Comparison of ENCODE assay signal across 12 mouse cellular contexts in the genomic region with DNA sequence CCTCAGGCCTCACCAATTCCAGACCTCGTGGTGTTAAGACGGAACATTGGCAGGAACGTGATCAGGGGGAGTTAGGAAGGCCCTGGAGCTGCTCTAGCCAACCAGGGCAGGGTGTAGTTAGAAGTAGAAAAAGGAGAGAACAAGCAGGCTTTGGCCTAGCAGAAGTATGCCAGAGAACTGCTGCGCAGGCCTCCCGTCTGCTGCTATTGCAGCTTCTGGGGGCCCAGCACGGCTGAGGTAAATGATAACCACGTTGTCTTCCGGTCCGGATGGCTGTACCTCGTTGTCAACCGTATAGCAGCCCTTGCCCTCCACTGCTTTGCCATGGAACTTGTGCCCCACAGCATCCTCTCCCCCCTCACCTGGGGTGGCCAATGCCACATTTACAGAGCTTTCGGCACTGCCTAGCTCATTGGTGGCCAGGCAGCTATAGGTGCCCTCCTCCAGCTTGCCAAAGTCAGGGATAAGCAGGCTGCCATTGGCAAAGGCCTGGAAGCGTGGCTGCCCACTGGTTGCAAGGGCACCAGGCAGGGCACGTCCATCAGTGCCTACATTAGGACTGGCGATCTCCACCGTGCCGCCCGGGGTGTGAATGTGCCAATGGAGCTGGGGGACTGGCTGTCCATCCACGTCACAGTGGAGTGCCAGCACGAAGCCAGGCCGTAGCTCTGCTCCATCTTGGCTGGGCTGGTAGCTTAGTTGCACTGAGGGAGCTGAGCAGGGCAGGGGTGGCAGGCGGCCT. TPM values are rescaled to one million over a fixed set of nuclear protein-coding genes. Genes with fewer than 3 reads are reported as not detected.
A peak's percentile ranks its signal among the peaks of the same experiment; 100 is the strongest.
DNase-seq lines count a peak whose midpoint lies in the region; ATAC-seq lines count a peak whose summit lies in the region.
"Had no signal": no experiment of that assay in that cellular context is flagged by ENCODE, and none has a peak within 500 bp of the region (broad histone marks: within the 10 kb centered on the region; RNA-seq: fewer than 3 reads in every experiment).

No protein-coding gene starts in this region.

- no peak for ATAC-seq in heart, embryonic 15.5 days (replicated peaks; ENCODE audit: insufficient number of reproducible peaks, insufficient read depth, low FRiP score, low read depth)
- no peak for ATAC-seq in heart, embryonic 11.5 days (replicated peaks; ENCODE audit: insufficient number of reproducible peaks, low FRiP score, low TSS enrichment)
- no peak for ATAC-seq in midbrain, embryonic 16.5 days
- no peak for ATAC-seq in intestine, embryonic 14.5 days (replicated peaks; ENCODE audit: low FRiP score, low TSS enrichment, low read depth)
- no peak for ATAC-seq in stomach, embryonic 16.5 days (ENCODE audit: insufficient read depth, low FRiP score)
- ATAC-seq in monocyte, adult 5-6 weeks (replicated peaks; ENCODE audit: insufficient number of reproducible peaks, low FRiP score, low TSS enrichment, poor library complexity, severe bottlenecking) = no peak

- H3K4me3 ChIP-seq in heart, embryonic 15.5 days = no peak overlapping the region
- no peak overlapping the region for H3K4me3 ChIP-seq in heart, embryonic 11.5 days (ENCODE audit: low read depth, low read length)
- H3K4me3 ChIP-seq in midbrain, embryonic 10.5 days = no peak overlapping the region
- no peak overlapping the region for H3K4me3 ChIP-seq in midbrain, embryonic 16.5 days (ENCODE audit: low read depth, low read length)
- H3K4me3 ChIP-seq in intestine, embryonic 14.5 days (ENCODE audit: low read depth, low read length) = peak overlapping the region; percentile 36
- H3K4me3 ChIP-seq in stomach, embryonic 16.5 days (replicated peaks; ENCODE audit: low read length) = peak overlapping the region; percentile 45
- H3K4me3 ChIP-seq: hindbrain, embryonic 15.5 days had no signal

- H3K9me3 ChIP-seq in heart, embryonic 15.5 days (replicated peaks) = no peaks in the 10 kb centered on the region
- no peaks in the 10 kb centered on the region for H3K9me3 ChIP-seq in heart, embryonic 11.5 days (replicated peaks; ENCODE audit: control insufficient read depth, low read length)
- no peaks in the 10 kb centered on the region for H3K9me3 ChIP-seq in midbrain, embryonic 10.5 days (replicated peaks)
- no peaks in the 10 kb centered on the region for H3K9me3 ChIP-seq in midbrain, embryonic 16.5 days (replicated peaks; ENCODE audit: control insufficient read depth, low read length, poor library complexity, severe bottlenecking)
- H3K9me3 ChIP-seq in intestine, embryonic 14.5 days (ENCODE audit: control insufficient read depth, low read length) = no peaks in the 10 kb centered on the region
- H3K9me3 ChIP-seq in stomach, embryonic 16.5 days (replicated peaks; ENCODE audit: control insufficient read depth, low read length) = no peaks in the 10 kb centered on the region
- H3K9me3 ChIP-seq: hindbrain, embryonic 15.5 days had no signal

- no peaks in the 10 kb centered on the region for H3K27me3 ChIP-seq in heart, embryonic 15.5 days
- no peaks in the 10 kb centered on the region for H3K27me3 ChIP-seq in heart, embryonic 11.5 days (ENCODE audit: control insufficient read depth, insufficient read depth, low read length)
- H3K27me3 ChIP-seq in midbrain, embryonic 10.5 days (ENCODE audit: low read depth, poor library complexity, severe bottlenecking) = 0 out of 2 replicates have a peak, but pooled peaks cover 4% of the 10 kb centered on the region
- no peaks in the 10 kb centered on the region for H3K27me3 ChIP-seq in midbrain, embryonic 16.5 days (ENCODE audit: control insufficient read depth, insufficient read depth, low read depth, low read length)
- no peaks in the 10 kb centered on the region for H3K27me3 ChIP-seq in intestine, embryonic 14.5 days (replicated peaks; ENCODE audit: control insufficient read depth, insufficient read depth, low read length)
- no peaks in the 10 kb centered on the region for H3K27me3 ChIP-seq in stomach, embryonic 16.5 days (ENCODE audit: control insufficient read depth, insufficient read depth, low read length)
- H3K27me3 ChIP-seq: hindbrain, embryonic 15.5 days had no signal

- H3K4me2 ChIP-seq in heart, embryonic 15.5 days = peak overlapping the region; percentile 52; the same call in 1 of the 2 replicates
- H3K4me2 ChIP-seq in heart, embryonic 11.5 days = no peak overlapping the region
- no peak overlapping the region for H3K4me2 ChIP-seq in midbrain, embryonic 16.5 days (ENCODE audit: low read length)
- H3K4me2 ChIP-seq in intestine, embryonic 14.5 days (ENCODE audit: low read length) = peak overlapping the region; percentile 62
- H3K4me2 ChIP-seq in stomach, embryonic 16.5 days (ENCODE audit: low read depth, low read length) = peak overlapping the region; percentile 66

- no peak overlapping the region for H3K9ac ChIP-seq in heart, embryonic 15.5 days
- no peak overlapping the region for H3K9ac ChIP-seq in heart, embryonic 11.5 days (ENCODE audit: low read depth, low read length)
- no peak overlapping the region for H3K9ac ChIP-seq in midbrain, embryonic 16.5 days (ENCODE audit: low read depth, low read length)
- peak overlapping the region; percentile 52; the same call in 1 of the 2 replicates for H3K9ac ChIP-seq in intestine, embryonic 14.5 days (ENCODE audit: low read length)
- peak overlapping the region; percentile 60 for H3K9ac ChIP-seq in stomach, embryonic 16.5 days (ENCODE audit: low read length)
- H3K9ac ChIP-seq: hindbrain, embryonic 15.5 days had no signal

- H3K4me1 ChIP-seq in heart, embryonic 15.5 days (replicated peaks) = peaks cover 35% of the 10 kb centered on the region
- H3K4me1 ChIP-seq in heart, embryonic 11.5 days (ENCODE audit: control insufficient read depth, insufficient read depth, low read length) = peaks cover 36% of the 10 kb centered on the region
- peaks cover 40% of the 10 kb centered on the region for H3K4me1 ChIP-seq in midbrain, embryonic 10.5 days
- H3K4me1 ChIP-seq in midbrain, embryonic 16.5 days (ENCODE audit: control insufficient read depth, insufficient read depth, low read length) = no peaks in the 10 kb centered on the region; the same call in 1 of the 2 replicates
- H3K4me1 ChIP-seq in intestine, embryonic 14.5 days (replicated peaks; ENCODE audit: control insufficient read depth, insufficient read depth, low read length) = peaks cover 59% of the 10 kb centered on the region
- H3K4me1 ChIP-seq in stomach, embryonic 16.5 days (ENCODE audit: control insufficient read depth, insufficient read depth, low read length) = peaks cover 68% of the 10 kb centered on the region

- H3K36me3 ChIP-seq in heart, embryonic 15.5 days = no peaks in the 10 kb centered on the region
- H3K36me3 ChIP-seq in heart, embryonic 11.5 days (ENCODE audit: control insufficient read depth, insufficient read depth, low read length) = no peaks in the 10 kb centered on the region
- H3K36me3 ChIP-seq in midbrain, embryonic 10.5 days = no peaks in the 10 kb centered on the region
- no peaks in the 10 kb centered on the region for H3K36me3 ChIP-seq in midbrain, embryonic 16.5 days (ENCODE audit: control insufficient read depth, insufficient read depth, low read length)
- no peaks in the 10 kb centered on the region for H3K36me3 ChIP-seq in intestine, embryonic 14.5 days (ENCODE audit: control insufficient read depth, insufficient read depth, low read length)
- H3K36me3 ChIP-seq in stomach, embryonic 16.5 days (ENCODE audit: control insufficient read depth, insufficient read depth, low read length) = no peaks in the 10 kb centered on the region
- H3K36me3 ChIP-seq: hindbrain, embryonic 15.5 days had no signal

- no peak overlapping the region for H3K27ac ChIP-seq in heart, embryonic 15.5 days
- no peak overlapping the region for H3K27ac ChIP-seq in heart, embryonic 11.5 days (ENCODE audit: low read depth, low read length)
- peak overlapping the region; percentile 65; the same call in 1 of the 2 replicates for H3K27ac ChIP-seq in midbrain, embryonic 10.5 days (replicated peaks)
- H3K27ac ChIP-seq in midbrain, embryonic 16.5 days (ENCODE audit: low read length) = no peak overlapping the region
- H3K27ac ChIP-seq in intestine, embryonic 14.5 days (ENCODE audit: low read depth) = peak overlapping the region; percentile 99; the same call in 1 of the 2 replicates
- peak overlapping the region; percentile 99 for H3K27ac ChIP-seq in stomach, embryonic 16.5 days (ENCODE audit: low read length)
- H3K27ac ChIP-seq: hindbrain, embryonic 15.5 days had no signal

- 87% methylated on average over 22 of the region's 22 CpGs for WGBS in heart, embryonic 15.5 days
- 78% methylated on average over 22 of the region's 22 CpGs for WGBS in heart, embryonic 11.5 days (ENCODE audit: insufficient replicate concordance)
- 93% methylated on average over 22 of the region's 22 CpGs for WGBS in midbrain, embryonic 10.5 days
- WGBS in midbrain, embryonic 16.5 days = 92% methylated on average over 22 of the region's 22 CpGs
- WGBS in intestine, embryonic 14.5 days = 83% methylated on average over 22 of the region's 22 CpGs
- 83% methylated on average over 22 of the region's 22 CpGs for WGBS in stomach, embryonic 16.5 days

- no peak for DNase-seq in midbrain, embryonic 10.5 days (ENCODE audit: low spot score)
- DNase-seq in intestine, embryonic 14.5 days (ENCODE audit: low spot score) = no peak
- no peak for DNase-seq in spleen, adult 18-20 months
- DNase-seq: lung, adult 18-20 months; right cerebral cortex, adult 18-20 months had no signal

RNA-seq across cellular contexts. Expression of a gene that starts 38.4 kb away (rescaled TPM):
- polyA plus RNA-seq in heart, embryonic 15.5 days (2015; fragmentation: Nextera tagmentation; extraction: Ambion mirVana) = 0.34 TPM in 1 of 2 replicates, not detected in the other
- polyA plus RNA-seq in heart, embryonic 11.5 days (2014; fragmentation: Nextera tagmentation; extraction: Ambion mirVana) = 0.37 TPM in 1 of 2 replicates, not detected in the other
- polyA plus RNA-seq in midbrain, embryonic 10.5 days (2016; fragmentation: Nextera tagmentation; extraction: Ambion mirVana) = 0.51 and 0.62 TPM in 2 replicates
- polyA plus RNA-seq in midbrain, embryonic 16.5 days (2015; fragmentation: Nextera tagmentation; extraction: Ambion mirVana) = 0.31 and 0.90 TPM in 2 replicates
- 0.11 and 0.27 TPM in 2 replicates for polyA plus RNA-seq in intestine, embryonic 14.5 days (2014; fragmentation: Nextera tagmentation; extraction: Ambion mirVana)
- polyA plus RNA-seq in stomach, embryonic 16.5 days (2015; fragmentation: Nextera tagmentation; extraction: Ambion mirVana) = not detected in 2 replicates
- not detected in 3 replicates for total RNA-seq in monocyte, adult 5-6 weeks (2017)
- total RNA-seq: common myeloid progenitor, adult 5-6 weeks had no signal

RNA-seq across cellular contexts. Expression of a gene that starts 47.1 kb away (rescaled TPM):
- polyA plus RNA-seq in heart, embryonic 15.5 days (2015; fragmentation: Nextera tagmentation; extraction: Ambion mirVana) = 28.4 and 49.0 TPM in 2 replicates
- 5.5 and 6.2 TPM in 2 replicates for polyA plus RNA-seq in heart, embryonic 11.5 days (2014; fragmentation: Nextera tagmentation; extraction: Ambion mirVana)
- polyA plus RNA-seq in midbrain, embryonic 10.5 days (2016; fragmentation: Nextera tagmentation; extraction: Ambion mirVana) = 7.4 and 15.4 TPM in 2 replicates
- polyA plus RNA-seq in midbrain, embryonic 16.5 days (2015; fragmentation: Nextera tagmentation; extraction: Ambion mirVana) = 24.4 and 26.2 TPM in 2 replicates
- polyA plus RNA-seq in intestine, embryonic 14.5 days (2014; fragmentation: Nextera tagmentation; extraction: Ambion mirVana) = 65.5 and 71.3 TPM in 2 replicates
- polyA plus RNA-seq in stomach, embryonic 16.5 days (2015; fragmentation: Nextera tagmentation; extraction: Ambion mirVana) = 120 and 128 TPM in 2 replicates
- total RNA-seq in monocyte, adult 5-6 weeks (2017) = not detected in 3 replicates

RNA-seq across cellular contexts. Expression of a gene that starts 47.1 kb away (rescaled TPM):
- polyA plus RNA-seq in heart, embryonic 15.5 days (2015; fragmentation: Nextera tagmentation; extraction: Ambion mirVana) = 0.20 TPM in 1 of 2 replicates, not detected in the other
- polyA plus RNA-seq in heart, embryonic 11.5 days (2014; fragmentation: Nextera tagmentation; extraction: Ambion mirVana) = 0.19 and 0.27 TPM in 2 replicates
- 5.2 and 8.1 TPM in 2 replicates for polyA plus RNA-seq in midbrain, embryonic 10.5 days (2016; fragmentation: Nextera tagmentation; extraction: Ambion mirVana)
- 38.0 and 42.3 TPM in 2 replicates for polyA plus RNA-seq in midbrain, embryonic 16.5 days (2015; fragmentation: Nextera tagmentation; extraction: Ambion mirVana)
- 1.7 and 1.8 TPM in 2 replicates for polyA plus RNA-seq in intestine, embryonic 14.5 days (2014; fragmentation: Nextera tagmentation; extraction: Ambion mirVana)
- 1.3 TPM in 2 replicates for polyA plus RNA-seq in stomach, embryonic 16.5 days (2015; fragmentation: Nextera tagmentation; extraction: Ambion mirVana)
- 0.10 to 0.11 TPM in 2 of 3 replicates, not detected in the other for total RNA-seq in monocyte, adult 5-6 weeks (2017)
- total RNA-seq: common myeloid progenitor, adult 5-6 weeks had no signal

Comparison
In these comparisons a context has a peak if more than half of its experiments do, and no peak if none do; other contexts are left out.
1. H3K27ac ChIP-seq: peak in midbrain, embryonic 10.5 days (single experiment), intestine, embryonic 14.5 days (single experiment) and stomach, embryonic 16.5 days (single experiment); none in heart, embryonic 15.5 days (single experiment), heart, embryonic 11.5 days (single experiment) and midbrain, embryonic 16.5 days (single experiment).
2. H3K4me2 ChIP-seq: peak in heart, embryonic 15.5 days (single experiment), intestine, embryonic 14.5 days (single experiment) and stomach, embryonic 16.5 days (single experiment); none in heart, embryonic 11.5 days (single experiment) and midbrain, embryonic 16.5 days (single experiment).
3. H3K4me3 ChIP-seq: peak in intestine, embryonic 14.5 days (single experiment) and stomach, embryonic 16.5 days (single experiment); none in heart, embryonic 15.5 days (single experiment), heart, embryonic 11.5 days (single experiment), midbrain, embryonic 10.5 days (single experiment) and midbrain, embryonic 16.5 days (single experiment).
4. H3K9ac ChIP-seq: peak in intestine, embryonic 14.5 days (single experiment) and stomach, embryonic 16.5 days (single experiment); none in heart, embryonic 15.5 days (single experiment), heart, embryonic 11.5 days (single experiment) and midbrain, embryonic 16.5 days (single experiment).